Mouse (Mus musculus) kidney, embryonic 15.5 days (tissue): Measurements from ENCODE around the gene Bbc3. TPM values are rescaled to one million over a fixed set of nuclear protein-coding genes. Genes with fewer than 3 reads are reported as not detected.
"Not testable (repeated sequence)": the region's sequence is repeated elsewhere in the genome, so short reads cannot be mapped to it uniquely, and the experiment has no call there.

Source experiments
- ATAC-seq: fragments of 200-750 bp; cut with Nextera tagmentation; replicated peaks from 2 replicates; pipeline ENCODE4 v1.8.0; 2017; ENCODE audit warnings: moderate TSS enrichment; ENCODE audit not compliant: low FRiP score
- H3K27ac ChIP-seq: fragments of 300-500 bp; sonication (generic); 2 replicates; pipeline ENCODE4 v1.5.1; 2015; ENCODE audit warnings: mild to moderate bottlenecking, inconsistent platforms
- H3K27me3 ChIP-seq: fragments of 300-500 bp; sonication (generic); 2 replicates; pipeline ENCODE4 v1.6.1; 2015; ENCODE audit warnings: inconsistent platforms
- H3K36me3 ChIP-seq: fragments of 300-500 bp; sonication (generic); 2 replicates; pipeline ENCODE4 v1.6.1; 2015; ENCODE audit warnings: inconsistent platforms
- H3K4me1 ChIP-seq: fragments of 300-500 bp; sonication (generic); 2 replicates; pipeline ENCODE4 v1.6.1; 2015; ENCODE audit warnings: inconsistent platforms
- H3K4me2 ChIP-seq: fragments of 300-500 bp; sonication (generic); 2 replicates; pipeline ENCODE4 v1.6.1; 2015; ENCODE audit warnings: moderate library complexity, mild to moderate bottlenecking, inconsistent platforms
- H3K4me3 ChIP-seq: fragments of 300-500 bp; sonication (generic); replicated peaks from 2 replicates; pipeline ENCODE4 v1.5.1; 2015; ENCODE audit warnings: mild to moderate bottlenecking, inconsistent platforms
- H3K9ac ChIP-seq: fragments of 300-500 bp; sonication (generic); 2 replicates; pipeline ENCODE4 v1.6.1; 2015; ENCODE audit warnings: mild to moderate bottlenecking, inconsistent platforms
- H3K9me3 ChIP-seq: fragments of 300-500 bp; sonication (generic); replicated peaks from 2 replicates; pipeline ENCODE4 v1.6.1; 2016; ENCODE audit warnings: inconsistent platforms
- WGBS: fragments of 180-500 bp; shearing (Covaris S2); methylation state at CpG from one replicate; pipeline ENCODE4 v1.1.7; 2015; ENCODE audit warnings: mixed read lengths; 5-methylcytosine and 5-hydroxymethylcytosine counted together
- polyA plus RNA-seq: library from polyadenylated mRNA; unstranded; fragments of >200 nt; fragmentation: Nextera tagmentation; extraction: Ambion mirVana; gene quantifications from 2 replicates; pipeline ENCODE4 v1.2.1, GENCODE M21; 2015

Gene Bbc3
- polyA plus RNA-seq, 1 experiment from 2014 or later = 12.4 TPM

DNA sequence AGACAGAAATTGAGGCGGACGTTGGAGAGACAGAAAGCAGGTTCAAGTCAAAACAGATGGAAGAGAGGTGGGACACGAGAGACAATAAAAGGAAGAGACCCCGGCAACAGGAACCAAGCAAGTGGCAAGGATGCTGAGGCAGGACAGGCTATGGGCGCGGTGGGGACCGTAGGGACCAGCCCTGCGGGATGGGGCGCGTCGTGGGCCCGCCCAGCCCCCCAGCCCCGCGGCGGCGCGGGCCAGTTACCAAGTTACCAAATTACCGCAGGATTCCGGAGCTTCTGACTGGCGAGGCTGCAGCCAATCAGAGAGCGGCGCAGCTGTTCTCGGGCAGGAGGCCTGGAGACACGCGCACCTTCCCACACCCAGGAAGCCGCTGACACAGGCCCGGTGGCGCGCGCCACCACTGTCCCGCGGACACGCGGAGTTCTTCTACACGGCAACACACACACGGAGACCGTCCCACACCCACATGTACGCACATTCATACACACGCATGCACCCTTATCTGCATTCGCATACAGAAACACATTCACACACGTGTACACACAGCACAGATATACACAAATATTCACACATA is 12.8 kb upstream of the Bbc3 start:
- H3K27ac ChIP-seq = peak overlapping the region; percentile 94
- 2% methylated on average over 39 of the region's 41 CpGs for WGBS
- peak overlapping the region; percentile 47 for H3K9ac ChIP-seq
- H3K4me1 ChIP-seq = peaks cover 48% of the 10 kb centered on the region
- H3K4me3 ChIP-seq = peak overlapping the region; percentile 54
- H3K36me3 ChIP-seq = no peaks in the 10 kb centered on the region
- no peaks in the 10 kb centered on the region for H3K9me3 ChIP-seq
- peak overlapping the region; percentile 98 for H3K4me2 ChIP-seq
- peak; percentile 67 for ATAC-seq
- no peaks in the 10 kb centered on the region for H3K27me3 ChIP-seq

DNA sequence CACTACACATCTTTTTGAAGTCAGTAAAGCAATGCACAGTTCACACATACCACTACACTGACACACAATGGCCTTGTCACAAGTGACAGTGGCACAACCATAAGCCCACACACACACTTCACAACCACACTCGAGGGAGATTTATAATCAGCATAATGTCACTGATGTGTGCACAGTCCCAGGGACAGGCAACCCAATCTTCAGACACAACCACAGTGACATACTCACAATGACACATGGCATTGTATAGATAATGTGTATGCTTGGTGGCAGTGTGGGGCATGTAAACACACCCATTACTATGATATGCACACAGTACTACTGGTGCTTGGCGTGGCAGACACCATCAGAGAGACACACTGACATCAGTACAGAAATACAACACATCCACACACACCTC is 12.0 kb upstream of the Bbc3 start:
- Histone ChIP-seq H3K9ac (no peak overlapping the region), H3K27ac (peak overlapping the region; percentile 94), H3K4me3 (0 out of 2 replicates have a peak overlapping the region, but pooled peaks have one; percentile 42), H3K36me3 (no peaks in the 10 kb centered on the region), H3K9me3 (no peaks in the 10 kb centered on the region), H3K4me2 (peak overlapping the region; percentile 98), H3K4me1 (peaks cover 50% of the 10 kb centered on the region), H3K27me3 (no peaks in the 10 kb centered on the region)
- ATAC-seq = no peak
- 34% methylated on average over 2 of the region's 2 CpGs for WGBS

DNA sequence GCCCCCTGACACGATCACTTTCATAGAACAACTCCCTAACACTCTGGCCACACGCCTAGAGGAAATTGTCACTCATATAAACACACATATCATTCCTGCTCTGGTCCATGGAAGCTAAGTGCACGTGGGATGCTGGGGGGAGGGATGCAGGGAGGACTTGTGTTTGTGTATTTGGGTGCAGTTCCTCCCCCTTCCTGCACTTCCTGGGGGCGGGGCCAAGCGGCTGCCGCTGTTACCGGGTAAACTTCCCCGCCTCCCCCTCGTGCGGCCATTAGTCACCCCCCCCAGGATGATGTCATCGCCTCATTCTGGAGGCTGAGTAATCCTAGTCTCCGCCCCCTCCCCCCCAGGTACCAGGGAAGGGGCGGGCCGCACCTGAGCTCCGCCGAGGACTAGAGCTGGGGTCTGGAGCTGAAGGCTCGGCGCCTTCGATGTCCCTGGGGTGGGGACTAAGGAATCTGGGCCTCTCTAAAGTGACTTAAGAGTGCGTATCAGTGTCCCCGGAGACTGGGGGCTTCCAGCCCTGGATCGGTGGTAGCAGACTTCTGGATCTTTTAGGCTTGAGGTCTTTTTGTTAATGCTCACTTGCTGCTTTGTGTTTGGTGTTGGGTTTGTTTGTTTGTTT is 11.3 kb upstream of the Bbc3 start:
- ATAC-seq = peak; percentile 23
- Histone ChIP-seq H3K27me3 (no peaks in the 10 kb centered on the region), H3K9me3 (no peaks in the 10 kb centered on the region), H3K4me2 (peak overlapping the region; percentile 75), H3K4me3 (peak overlapping the region; percentile 42), H3K9ac (peak overlapping the region; percentile 44), H3K36me3 (no peaks in the 10 kb centered on the region), H3K27ac (peak overlapping the region; percentile 94), H3K4me1 (peaks cover 50% of the 10 kb centered on the region)
- WGBS = under 1% methylated on average over 22 of the region's 22 CpGs

DNA sequence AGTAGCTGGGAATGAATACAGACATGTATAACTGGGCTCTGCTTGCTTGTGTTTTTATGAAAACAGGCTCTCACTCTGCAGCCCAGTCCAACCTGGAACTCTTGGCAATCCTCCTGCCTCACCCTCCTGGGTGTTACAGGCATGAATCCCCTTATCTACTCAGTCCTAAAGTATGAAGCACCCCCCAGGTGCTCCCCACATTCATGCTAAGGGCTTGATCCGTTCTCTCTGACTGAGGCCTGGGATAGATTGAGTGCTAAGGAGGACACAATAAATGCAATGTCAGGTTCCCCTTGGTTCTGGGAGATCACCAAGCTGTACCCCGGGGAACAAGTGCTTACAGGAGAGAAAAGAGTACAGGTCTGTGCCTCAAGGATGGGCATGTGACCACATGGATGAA is 10.6 kb upstream of the Bbc3 start:
- Histone ChIP-seq H3K27me3 (no peaks in the 10 kb centered on the region), H3K36me3 (no peaks in the 10 kb centered on the region), H3K27ac (peak overlapping the region; percentile 94; the same call in 1 of the 2 replicates), H3K4me3 (no peak overlapping the region), H3K9me3 (no peaks in the 10 kb centered on the region), H3K4me2 (peak overlapping the region; percentile 75), H3K9ac (peak overlapping the region; percentile 44), H3K4me1 (peaks cover 50% of the 10 kb centered on the region)
- 53% methylated on average over 2 of the region's 2 CpGs for WGBS
- ATAC-seq = no peak

DNA sequence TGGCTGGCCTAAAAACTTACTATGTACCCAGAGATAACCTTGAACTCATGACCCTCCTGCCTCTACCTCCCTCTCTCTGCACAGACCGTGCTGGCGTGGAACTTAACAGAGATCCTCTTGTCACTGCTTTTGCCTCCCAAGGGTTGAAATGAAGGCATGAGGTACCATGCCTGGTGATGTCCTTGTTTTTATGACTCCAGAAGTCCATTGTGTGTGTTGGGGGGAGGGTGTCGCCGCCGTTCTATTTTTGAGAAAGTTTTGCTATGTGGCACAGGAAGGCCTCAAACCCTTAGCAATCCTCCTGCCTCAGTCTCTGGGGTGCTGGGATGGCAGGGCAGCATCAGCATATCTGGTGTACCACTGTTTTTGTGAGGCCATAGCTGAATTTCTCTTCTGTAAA is 9.3 kb upstream of the Bbc3 start:
- Histone ChIP-seq H3K27ac (peak overlapping the region; percentile 68), H3K36me3 (no peaks in the 10 kb centered on the region), H3K9me3 (no peaks in the 10 kb centered on the region), H3K4me3 (peak overlapping the region; percentile 47; the same call in 1 of the 2 replicates), H3K27me3 (no peaks in the 10 kb centered on the region), H3K9ac (no peak overlapping the region), H3K4me2 (peak overlapping the region; percentile 81), H3K4me1 (peaks cover 50% of the 10 kb centered on the region)
- 73% methylated on average over 5 of the region's 5 CpGs for WGBS
- ATAC-seq = no peak

DNA sequence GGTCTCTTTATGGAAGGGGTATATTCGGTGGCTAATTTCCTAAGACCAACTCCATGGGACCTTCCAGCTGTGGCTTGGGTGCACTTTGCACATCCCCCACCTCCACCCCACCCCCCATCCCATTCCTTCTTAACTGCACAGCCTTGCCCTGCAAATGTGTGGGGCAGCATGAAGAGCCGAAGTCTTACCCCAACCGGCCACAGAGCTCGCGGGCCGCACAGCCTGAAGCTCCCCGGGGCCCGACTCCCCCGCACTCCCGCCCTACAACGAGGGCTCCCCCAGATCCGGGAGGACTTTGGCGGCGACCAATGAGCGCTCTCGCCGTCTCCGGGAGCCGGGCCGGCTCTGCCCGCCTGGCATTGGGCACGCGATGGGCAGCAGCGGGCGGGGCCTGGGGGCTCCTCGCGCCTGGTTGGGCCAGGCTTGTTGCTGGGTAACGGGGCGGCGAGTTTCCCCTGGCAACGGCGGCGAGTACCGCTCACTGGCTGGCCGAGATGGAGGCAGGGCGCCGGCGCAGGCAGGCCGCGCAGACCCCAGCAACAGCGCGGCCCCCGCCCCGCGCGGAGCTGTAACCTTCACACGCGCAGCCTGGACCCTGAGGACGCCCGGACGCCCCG is 8.7 kb upstream of the Bbc3 start:
- peak; percentile 84 for ATAC-seq
- Histone ChIP-seq H3K27me3 (no peaks in the 10 kb centered on the region), H3K4me2 (peak overlapping the region; percentile 81), H3K27ac (peak overlapping the region; percentile 68), H3K36me3 (no peaks in the 10 kb centered on the region), H3K4me1 (peaks cover 48% of the 10 kb centered on the region), H3K4me3 (peak overlapping the region; percentile 47), H3K9me3 (no peaks in the 10 kb centered on the region), H3K9ac (peak overlapping the region; percentile 44)
- WGBS = 1% methylated on average over 52 of the region's 52 CpGs

DNA sequence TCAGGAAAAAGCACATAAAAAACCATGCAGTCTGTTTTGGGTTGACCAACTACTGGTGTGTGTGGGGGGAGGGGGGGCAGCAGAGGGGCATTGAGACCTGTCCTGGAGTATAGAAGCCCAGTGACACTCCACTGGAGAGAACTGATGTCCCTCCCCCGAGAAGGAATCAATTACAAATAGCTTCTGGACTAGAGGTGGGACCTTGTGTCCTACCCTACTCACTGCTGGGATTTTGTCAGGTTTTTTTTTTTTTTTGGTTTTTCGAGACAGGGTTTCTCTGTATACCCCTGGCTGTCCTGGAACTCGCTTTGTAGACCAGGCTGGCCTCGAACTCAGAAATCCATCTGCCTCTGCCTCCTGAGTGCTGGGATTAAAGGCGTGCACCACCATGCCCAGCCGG is 1.1 kb upstream of the Bbc3 start:
- 77% methylated on average over 6 of the region's 6 CpGs for WGBS
- not testable (repeated sequence) for H3K27me3 ChIP-seq, ATAC-seq, H3K4me2 ChIP-seq, H3K36me3 ChIP-seq, H3K4me3 ChIP-seq, H3K27ac ChIP-seq, H3K9ac ChIP-seq, H3K9me3 ChIP-seq
- peaks cover 34% of the 10 kb centered on the region for H3K4me1 ChIP-seq

DNA sequence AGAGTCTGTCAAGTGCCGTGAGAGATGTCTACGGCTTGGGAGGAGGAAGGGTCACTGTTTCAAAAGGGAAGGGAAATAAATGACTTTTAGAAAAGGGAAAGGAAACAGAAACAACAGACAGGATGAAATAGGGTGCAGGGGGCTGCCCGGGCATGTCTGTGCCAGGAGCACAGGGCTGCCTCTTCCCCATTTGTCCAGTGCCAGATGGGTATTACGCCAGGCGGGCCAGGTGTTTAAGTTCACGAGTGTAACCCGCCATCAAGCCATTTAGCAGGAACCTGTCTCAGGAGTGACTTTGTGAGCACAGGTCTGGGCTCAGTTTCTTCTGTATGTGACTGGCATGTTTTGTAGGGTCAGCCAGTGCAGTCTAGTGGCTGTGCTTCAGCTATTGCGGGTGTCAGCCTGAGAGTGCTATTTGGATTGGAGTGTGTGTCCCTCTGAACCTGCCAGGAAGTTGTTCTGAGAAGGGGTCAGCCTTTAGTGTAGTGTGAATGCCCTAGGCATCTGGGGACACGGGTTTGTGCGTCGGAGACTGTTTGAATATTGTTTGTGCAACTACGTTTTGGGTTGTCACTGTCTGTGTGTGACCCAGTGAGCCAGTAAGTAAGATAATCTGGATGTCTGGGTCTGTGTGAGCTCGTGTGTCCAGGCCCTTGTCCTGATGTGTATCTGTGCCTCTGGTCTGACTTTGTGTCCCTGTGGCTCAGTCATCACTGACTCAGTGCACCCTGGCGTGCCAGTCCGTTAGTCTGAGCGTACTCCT is 543 bp downstream of the Bbc3 start:
- Histone ChIP-seq H3K9me3 (no peaks in the 10 kb centered on the region), H3K4me2 (peak overlapping the region; percentile 100), H3K27me3 (no peaks in the 10 kb centered on the region), H3K36me3 (no peaks in the 10 kb centered on the region), H3K4me1 (peaks cover 50% of the 10 kb centered on the region), H3K9ac (peak overlapping the region; percentile 55), H3K4me3 (peak overlapping the region; percentile 85), H3K27ac (peak overlapping the region; percentile 99)
- ATAC-seq = no peak; the same call in 1 of the 2 replicates
- 30% methylated on average over 16 of the region's 16 CpGs for WGBS

DNA sequence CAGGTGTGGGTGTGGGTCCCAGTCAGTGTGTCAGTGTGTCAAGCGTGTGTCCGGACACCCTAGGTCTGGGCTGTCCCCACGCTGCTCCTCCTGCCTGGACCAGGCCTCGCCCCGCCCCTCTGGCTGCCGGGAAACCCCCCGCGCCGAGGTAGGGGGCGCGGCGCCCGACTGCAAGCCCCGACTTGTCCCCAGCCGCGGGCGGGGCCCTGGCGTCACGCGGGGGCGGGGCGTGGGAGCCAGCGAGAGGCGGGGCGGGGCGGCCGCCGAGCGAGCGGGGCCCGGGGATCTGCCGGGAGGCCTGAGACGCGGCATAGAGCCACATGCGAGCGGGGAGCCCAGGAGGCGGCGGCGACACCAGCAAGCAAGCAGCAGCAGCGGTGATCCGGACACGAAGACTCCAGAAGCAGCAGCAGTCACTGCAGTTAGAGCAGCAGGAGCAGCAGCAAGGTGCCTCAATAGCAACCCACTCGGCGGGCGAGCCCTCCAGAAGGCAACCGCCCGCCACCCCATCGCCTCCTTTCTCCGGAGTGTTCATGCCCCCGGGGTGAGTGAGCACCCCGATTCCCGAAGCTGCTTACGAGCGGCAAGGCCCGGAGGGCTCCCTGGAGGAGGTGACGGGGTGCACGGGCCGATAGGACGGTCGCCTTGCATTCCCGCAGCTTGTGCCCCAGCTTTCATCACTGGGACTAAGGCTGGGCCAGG is 1.3 kb downstream of the Bbc3 start:
- peak; percentile 40 for ATAC-seq
- peak overlapping the region; percentile 55 for H3K9ac ChIP-seq
- no peaks in the 10 kb centered on the region for H3K9me3 ChIP-seq
- no peaks in the 10 kb centered on the region for H3K27me3 ChIP-seq
- H3K4me2 ChIP-seq = peak overlapping the region; percentile 100
- no peaks in the 10 kb centered on the region for H3K36me3 ChIP-seq
- peak overlapping the region; percentile 85 for H3K4me3 ChIP-seq
- peak overlapping the region; percentile 99 for H3K27ac ChIP-seq
- H3K4me1 ChIP-seq = peaks cover 55% of the 10 kb centered on the region
- under 1% methylated on average over 59 of the region's 61 CpGs for WGBS

DNA sequence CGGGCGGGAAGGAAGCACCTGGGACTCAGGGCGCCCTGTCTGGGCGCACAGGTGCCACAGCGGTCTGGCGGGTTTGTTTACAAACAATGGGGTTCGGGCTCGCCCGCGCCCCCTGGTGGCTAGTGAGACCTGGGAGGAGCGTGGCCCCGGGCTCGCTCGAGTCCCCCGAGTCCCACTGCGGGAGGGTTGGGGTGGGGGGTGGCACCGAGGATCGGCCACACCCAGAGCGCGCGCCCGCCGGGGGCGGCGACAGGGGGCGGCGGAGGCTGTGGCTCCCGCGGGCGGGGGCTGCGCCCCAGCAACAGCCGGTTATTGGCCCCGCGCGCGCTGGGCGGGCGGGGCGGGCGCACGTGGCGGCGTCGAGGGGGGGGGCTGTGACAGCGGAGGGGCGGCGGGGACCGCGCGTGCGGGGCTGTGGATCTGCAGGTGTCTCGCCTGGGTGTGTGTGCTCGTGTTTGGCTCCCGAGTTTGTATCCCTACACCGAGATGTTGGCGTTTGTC is 1.9 kb downstream of the Bbc3 start:
- Histone ChIP-seq H3K27me3 (no peaks in the 10 kb centered on the region), H3K36me3 (no peaks in the 10 kb centered on the region), H3K9ac (peak overlapping the region; percentile 55), H3K4me2 (peak overlapping the region; percentile 100), H3K4me1 (peaks cover 61% of the 10 kb centered on the region), H3K27ac (peak overlapping the region; percentile 99), H3K4me3 (peak overlapping the region; percentile 85), H3K9me3 (no peaks in the 10 kb centered on the region)
- WGBS = 0% methylated on average over 29 of the region's 56 CpGs
- ATAC-seq = no peak; the same call in 1 of the 2 replicates
